Mouse (Mus musculus) stomach, embryonic 15.5 days (tissue): ENCODE measurements around the gene Stxbp1. TPM values are rescaled to one million over a fixed set of nuclear protein-coding genes. Genes with fewer than 3 reads are reported as not detected.
A peak's percentile ranks its signal among the peaks of the same experiment; 100 is the strongest.

Experiments used
- ATAC-seq: fragments of 200-750 bp; cut with Nextera tagmentation; 2 replicates; pipeline ENCODE4 v1.8.0; 2017; ENCODE audit warnings: low read depth, moderate number of reproducible peaks, moderate TSS enrichment; ENCODE audit not compliant: insufficient read depth, low FRiP score
- H3K27ac ChIP-seq: fragments of 300-500 bp; sonication (generic); 2 replicates; pipeline ENCODE4 v1.5.1; 2015; ENCODE audit warnings: mild to moderate bottlenecking, inconsistent platforms
- H3K27me3 ChIP-seq: fragments of 300-500 bp; sonication (generic); replicated peaks from 2 replicates; pipeline ENCODE4 v1.6.1; 2015; ENCODE audit warnings: inconsistent platforms
- H3K36me3 ChIP-seq: fragments of 300-500 bp; sonication (generic); 2 replicates; pipeline ENCODE4 v1.6.1; 2015; ENCODE audit warnings: inconsistent platforms
- H3K4me1 ChIP-seq: fragments of 300-500 bp; sonication (generic); 2 replicates; pipeline ENCODE4 v1.6.1; 2015; ENCODE audit warnings: inconsistent platforms
- H3K4me2 ChIP-seq: fragments of 300-500 bp; sonication (generic); 2 replicates; pipeline ENCODE4 v1.6.1; 2015; ENCODE audit warnings: mild to moderate bottlenecking, inconsistent platforms
- H3K4me3 ChIP-seq: fragments of 300-500 bp; sonication (generic); replicated peaks from 2 replicates; pipeline ENCODE4 v1.5.1; 2015; ENCODE audit warnings: inconsistent platforms
- H3K9ac ChIP-seq: fragments of 300-500 bp; sonication (generic); 2 replicates; pipeline ENCODE4 v1.6.1; 2015; ENCODE audit warnings: inconsistent platforms
- H3K9me3 ChIP-seq: fragments of 300-500 bp; sonication (generic); 2 replicates; pipeline ENCODE4 v1.6.1; 2016; ENCODE audit warnings: inconsistent platforms
- WGBS: fragments of 180-500 bp; shearing (Covaris S2); methylation state at CpG from one replicate; pipeline ENCODE4 v1.1.7; 2015; 5-methylcytosine and 5-hydroxymethylcytosine counted together
- polyA plus RNA-seq: library from polyadenylated mRNA; unstranded; fragments of >200 nt; fragmentation: Nextera tagmentation; extraction: Ambion mirVana; gene quantifications from 2 replicates; pipeline ENCODE4 v1.2.1, GENCODE M21; 2015

Gene Stxbp1
- polyA plus RNA-seq, 1 experiment from 2014 or later = 20.0 TPM

GRCm38 (mm10) chr2:32761361-32761760 is 85.7 kb downstream of the Stxbp1 start:
- no peak overlapping the region for H3K27ac ChIP-seq
- no peaks in the 10 kb centered on the region for H3K27me3 ChIP-seq
- peaks cover 4% of the 10 kb centered on the region for H3K36me3 ChIP-seq
- WGBS = 87% methylated on average over 14 of the region's 14 CpGs
- H3K9me3 ChIP-seq = no peaks in the 10 kb centered on the region
- H3K4me1 ChIP-seq = no peaks in the 10 kb centered on the region; the same call in 1 of the 2 replicates
- H3K9ac ChIP-seq = no peak overlapping the region
- no peak overlapping the region for H3K4me3 ChIP-seq
- no peak for ATAC-seq
- no peak overlapping the region for H3K4me2 ChIP-seq

GRCm38 (mm10) chr2:32759001-32759400 is 88.0 kb downstream of the Stxbp1 start:
- no peaks in the 10 kb centered on the region for H3K27me3 ChIP-seq
- peaks cover 11% of the 10 kb centered on the region for H3K36me3 ChIP-seq
- H3K4me1 ChIP-seq = no peaks in the 10 kb centered on the region; the same call in 1 of the 2 replicates
- no peak overlapping the region for H3K27ac ChIP-seq
- H3K4me3 ChIP-seq = no peak overlapping the region
- no peaks in the 10 kb centered on the region for H3K9me3 ChIP-seq
- WGBS = 89% methylated on average over 2 of the region's 2 CpGs
- no peak overlapping the region for H3K4me2 ChIP-seq
- no peak overlapping the region for H3K9ac ChIP-seq
- no peak for ATAC-seq

GRCm38 (mm10) chr2:32758503-32758902 is 88.5 kb downstream of the Stxbp1 start:
- Histone ChIP-seq H3K4me1 (no peaks in the 10 kb centered on the region; the same call in 1 of the 2 replicates), H3K9ac (no peak overlapping the region), H3K27ac (no peak overlapping the region), H3K27me3 (no peaks in the 10 kb centered on the region), H3K4me2 (no peak overlapping the region), H3K4me3 (no peak overlapping the region), H3K36me3 (peaks cover 11% of the 10 kb centered on the region), H3K9me3 (no peaks in the 10 kb centered on the region)
- 64% methylated on average over 8 of the region's 8 CpGs for WGBS
- ATAC-seq = no peak

- ATAC-seq = peak; percentile 95
- peak within 1 kb of the TSS; percentile 87 for H3K4me3 ChIP-seq
- H3K27me3 ChIP-seq = no peaks in the 10 kb centered on the region
- peak within 1 kb of the TSS; percentile 81 for H3K9ac ChIP-seq
- no peaks in the 10 kb centered on the region; the same call in 1 of the 2 replicates for H3K4me1 ChIP-seq
- under 1% methylated on average over 66 of the region's 66 CpGs for WGBS
- no peaks in the 10 kb centered on the region for H3K9me3 ChIP-seq
- H3K27ac ChIP-seq = peak within 1 kb of the TSS; percentile 92
- peak within 1 kb of the TSS; percentile 62 for H3K4me2 ChIP-seq
- peaks cover 18% of the 10 kb centered on the region for H3K36me3 ChIP-seq
Measured at GRCm38 (mm10) chr2:32757056-32757845, 89.8 kb downstream of the Stxbp1 start, which contains the start of gene Tor2a. Gene Tor2a, plus strand, starts transcription at chr2:32757234.

DNA sequence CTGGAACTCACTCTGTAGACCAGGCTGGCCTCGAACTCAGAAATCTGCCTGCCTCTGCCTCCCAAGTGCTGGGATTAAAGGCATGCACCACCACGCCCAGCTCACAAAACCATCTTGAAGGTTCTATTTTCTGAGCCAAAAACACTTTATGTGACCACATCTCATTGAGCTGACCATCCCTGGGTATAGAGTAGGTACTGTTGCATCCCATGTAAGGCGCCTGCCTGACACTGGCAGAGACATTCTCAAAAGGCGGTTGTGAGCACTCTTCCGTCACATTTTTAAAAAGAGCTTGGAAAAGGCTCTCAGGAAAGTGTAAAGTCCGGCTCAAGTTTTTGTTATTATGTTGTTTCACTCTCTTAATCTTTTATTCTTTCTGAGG is 90.4 kb downstream of the Stxbp1 start:
- no peak overlapping the region for H3K4me3 ChIP-seq
- WGBS = 36% methylated on average over 6 of the region's 6 CpGs
- peak overlapping the region; percentile 30; the same call in 1 of the 2 replicates for H3K4me2 ChIP-seq
- no peaks in the 10 kb centered on the region for H3K27me3 ChIP-seq
- H3K9me3 ChIP-seq = no peaks in the 10 kb centered on the region
- ATAC-seq = no peak
- no peak overlapping the region for H3K9ac ChIP-seq
- peaks cover 18% of the 10 kb centered on the region for H3K36me3 ChIP-seq
- no peak overlapping the region for H3K27ac ChIP-seq
- H3K4me1 ChIP-seq = no peaks in the 10 kb centered on the region; the same call in 1 of the 2 replicates

DNA sequence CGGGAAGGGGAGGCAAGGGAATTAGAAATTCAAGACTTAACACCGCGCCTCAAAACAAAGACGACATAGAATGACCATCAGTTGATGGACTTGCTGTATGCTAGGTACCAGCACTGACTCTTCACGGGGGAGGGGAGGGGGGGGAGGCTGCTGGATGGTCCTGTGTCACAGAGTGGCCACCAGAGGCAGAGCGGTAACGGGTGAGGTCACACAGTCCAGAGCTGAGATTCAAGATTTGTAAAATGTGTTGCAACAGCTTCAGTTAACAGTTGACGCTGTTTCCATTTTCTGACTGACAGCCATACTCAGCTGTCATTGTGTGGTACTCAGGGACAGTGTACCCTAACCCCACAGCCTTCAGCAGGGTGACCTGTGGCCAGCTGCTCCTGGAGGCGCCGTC is 94.9 kb downstream of the Stxbp1 start:
- ATAC-seq = no peak
- WGBS = 72% methylated on average over 10 of the region's 10 CpGs
- H3K27ac ChIP-seq = no peak overlapping the region
- H3K27me3 ChIP-seq = no peaks in the 10 kb centered on the region
- peaks cover 5% of the 10 kb centered on the region; the same call in 1 of the 2 replicates for H3K4me1 ChIP-seq
- peak overlapping the region; percentile 38 for H3K4me3 ChIP-seq
- peak overlapping the region; percentile 52; the same call in 1 of the 2 replicates for H3K4me2 ChIP-seq
- 0 out of 2 replicates have a peak, but pooled peaks cover 16% of the 10 kb centered on the region for H3K36me3 ChIP-seq
- H3K9me3 ChIP-seq = no peaks in the 10 kb centered on the region
- H3K9ac ChIP-seq = no peak overlapping the region

DNA sequence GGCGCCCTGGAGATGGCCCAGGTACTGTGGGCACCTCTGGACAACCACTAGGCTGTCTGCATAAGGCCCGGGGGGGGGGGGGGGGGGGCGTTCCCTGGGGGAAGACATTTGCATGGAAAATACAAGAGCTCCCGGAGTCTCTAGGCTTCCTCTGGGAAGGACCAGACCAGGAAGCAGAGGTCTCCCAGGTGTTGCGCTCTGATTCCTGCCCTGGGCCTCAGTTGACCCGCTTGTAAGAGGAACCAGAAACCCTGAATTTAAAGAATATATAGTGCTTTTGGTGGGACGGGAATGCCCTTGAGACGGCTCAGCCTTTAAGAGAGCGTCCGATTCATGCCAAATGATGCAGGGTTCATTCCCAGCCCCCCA is 95.4 kb downstream of the Stxbp1 start:
- H3K9me3 ChIP-seq = no peaks in the 10 kb centered on the region
- peak overlapping the region; percentile 38 for H3K4me3 ChIP-seq
- peaks cover 5% of the 10 kb centered on the region; the same call in 1 of the 2 replicates for H3K4me1 ChIP-seq
- 0 out of 2 replicates have a peak, but pooled peaks cover 19% of the 10 kb centered on the region for H3K36me3 ChIP-seq
- H3K9ac ChIP-seq = 0 out of 2 replicates have a peak overlapping the region, but pooled peaks have one; percentile 12
- no peaks in the 10 kb centered on the region for H3K27me3 ChIP-seq
- H3K27ac ChIP-seq = peak overlapping the region; percentile 51; the same call in 1 of the 2 replicates
- no peak for ATAC-seq
- WGBS = 40% methylated on average over 9 of the region's 10 CpGs
- peak overlapping the region; percentile 52 for H3K4me2 ChIP-seq

DNA sequence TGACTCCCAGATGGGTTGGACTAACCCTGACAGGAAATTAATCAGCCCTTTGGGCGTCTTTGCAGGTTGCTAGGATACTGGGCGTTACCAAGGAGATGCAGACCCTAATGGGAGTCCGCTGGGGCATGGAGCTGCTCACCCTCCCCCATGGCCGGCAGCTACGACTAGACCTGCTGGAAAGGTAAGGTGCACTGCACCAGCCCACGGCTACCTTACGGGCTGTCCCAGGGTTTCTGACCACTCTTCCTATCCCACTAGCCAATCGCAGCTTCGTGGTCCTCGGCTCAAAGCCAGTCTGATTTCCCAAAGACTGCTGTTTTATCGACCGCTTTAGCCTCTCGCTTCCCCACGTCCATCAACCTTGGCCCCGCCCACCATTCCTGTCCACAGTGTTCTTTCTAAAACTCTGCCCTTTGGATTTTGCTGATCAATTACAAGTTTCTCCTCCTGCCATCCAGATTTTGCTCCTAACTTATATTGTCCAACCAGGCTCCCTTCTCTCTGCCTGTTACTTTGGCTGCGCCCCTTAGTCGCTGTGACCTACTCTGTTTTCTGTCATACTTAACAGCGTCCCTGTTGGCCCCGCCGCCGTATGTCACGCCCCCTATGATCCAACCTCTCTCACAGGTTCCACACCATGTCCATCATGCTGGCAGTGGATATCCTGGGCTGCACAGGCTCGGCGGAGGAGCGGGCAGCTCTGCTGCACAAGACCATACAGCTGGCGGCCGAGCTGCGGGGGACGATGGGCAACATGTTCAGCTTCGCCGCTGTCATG is 96.0 kb downstream of the Stxbp1 start:
- ATAC-seq = peak; percentile 91
- 30% methylated on average over 31 of the region's 31 CpGs for WGBS
- H3K9ac ChIP-seq = no peak overlapping the region

GRCm38 (mm10) chr2:32750199-32750598 is 96.8 kb downstream of the Stxbp1 start:
- Histone ChIP-seq H3K36me3 (peaks cover 23% of the 10 kb centered on the region; the same call in 1 of the 2 replicates), H3K4me1 (peaks cover 5% of the 10 kb centered on the region; the same call in 1 of the 2 replicates), H3K9ac (no peak overlapping the region), H3K4me3 (no peak overlapping the region), H3K27ac (no peak overlapping the region), H3K4me2 (0 out of 2 replicates have a peak overlapping the region, but pooled peaks have one; percentile 52), H3K27me3 (no peaks in the 10 kb centered on the region), H3K9me3 (no peaks in the 10 kb centered on the region)
- ATAC-seq = no peak
- WGBS = 74% methylated on average over 7 of the region's 7 CpGs

More for the DNA sequence above, 96.0 kb downstream of the Stxbp1 start:
- no peaks in the 10 kb centered on the region for H3K27me3 ChIP-seq
- peak overlapping the region; percentile 51; the same call in 1 of the 2 replicates for H3K27ac ChIP-seq
- peaks cover 5% of the 10 kb centered on the region; the same call in 1 of the 2 replicates for H3K4me1 ChIP-seq
- H3K4me2 ChIP-seq = peak overlapping the region; percentile 52
- H3K9me3 ChIP-seq = no peaks in the 10 kb centered on the region
- peaks cover 19% of the 10 kb centered on the region; the same call in 1 of the 2 replicates for H3K36me3 ChIP-seq
- peak overlapping the region; percentile 38 for H3K4me3 ChIP-seq

- WGBS = 86% methylated on average over 16 of the region's 16 CpGs
- no peak overlapping the region for H3K9ac ChIP-seq
- H3K9me3 ChIP-seq = no peaks in the 10 kb centered on the region
- peaks cover 5% of the 10 kb centered on the region; the same call in 1 of the 2 replicates for H3K4me1 ChIP-seq
- H3K27me3 ChIP-seq = no peaks in the 10 kb centered on the region
- no peak overlapping the region for H3K4me3 ChIP-seq
- no peak for ATAC-seq
- H3K4me2 ChIP-seq = no peak overlapping the region
- no peak overlapping the region for H3K27ac ChIP-seq
- peaks cover 16% of the 10 kb centered on the region; the same call in 1 of the 2 replicates for H3K36me3 ChIP-seq
Measured at GRCm38 (mm10) chr2:32749082-32749481, 98.0 kb downstream of the Stxbp1 start.

GRCm38 (mm10) chr2:32744272-32744982 is 102.6 kb downstream of the Stxbp1 start:
- no peak overlapping the region for H3K9ac ChIP-seq
- H3K9me3 ChIP-seq = no peaks in the 10 kb centered on the region
- H3K36me3 ChIP-seq = peaks cover 9% of the 10 kb centered on the region; the same call in 1 of the 2 replicates
- H3K4me2 ChIP-seq = no peak overlapping the region
- peaks cover 15% of the 10 kb centered on the region for H3K27me3 ChIP-seq
- H3K4me3 ChIP-seq = no peak overlapping the region
- no peak for ATAC-seq
- H3K27ac ChIP-seq = no peak overlapping the region
- peaks cover 13% of the 10 kb centered on the region for H3K4me1 ChIP-seq
- 68% methylated on average over 15 of the region's 15 CpGs for WGBS
